Mouse (Mus musculus) forebrain, postnatal 0 days (tissue): Measurements from ENCODE around the gene Xntrpc. TPM values are rescaled to one million over a fixed set of nuclear protein-coding genes. Genes with fewer than 3 reads are reported as not detected.

Source experiments
- ATAC-seq: fragments of 200-750 bp; cut with Nextera tagmentation; 2 replicates; pipeline ENCODE4 v1.8.0; 2017; ENCODE audit warnings: mild to moderate bottlenecking, moderate library complexity
- DNase-seq: peaks from one replicate; pipeline ENCODE4 v3.0.0-alpha.2; 2015
- H3K27ac ChIP-seq: fragments of 300-500 bp; sonication (generic); 2 replicates; pipeline ENCODE4 v1.5.1; 2014; ENCODE audit warnings: low read depth, mild to moderate bottlenecking, antibody characterized with exemption, low read length, moderate library complexity, mixed read lengths
- H3K27me3 ChIP-seq: fragments of 300-500 bp; sonication (generic); 2 replicates; pipeline ENCODE4 v1.6.1; 2014; ENCODE audit warnings: mild to moderate bottlenecking, low read length, mixed read lengths; ENCODE audit not compliant: insufficient read depth
- H3K36me3 ChIP-seq: fragments of 300-500 bp; sonication (generic); 2 replicates; pipeline ENCODE4 v1.6.1; 2014; ENCODE audit warnings: mild to moderate bottlenecking, moderate library complexity; ENCODE audit not compliant: insufficient read depth
- H3K4me1 ChIP-seq: fragments of 300-500 bp; sonication (generic); 2 replicates; pipeline ENCODE4 v1.6.1; 2014; ENCODE audit warnings: antibody characterized with exemption; ENCODE audit not compliant: insufficient read depth
- H3K4me2 ChIP-seq: fragments of 300-500 bp; sonication (generic); 2 replicates; pipeline ENCODE4 v1.6.1; 2014; ENCODE audit warnings: low read depth, mild to moderate bottlenecking, moderate library complexity
- H3K4me3 ChIP-seq: fragments of 300-500 bp; sonication (generic); 2 replicates; pipeline ENCODE4 v1.5.1; 2014; ENCODE audit warnings: low read depth, low read length, mixed read lengths
- H3K9ac ChIP-seq: fragments of 300-500 bp; sonication (generic); 2 replicates; pipeline ENCODE4 v1.6.1; 2014; ENCODE audit warnings: mild to moderate bottlenecking
- H3K9me3 ChIP-seq: fragments of 300-500 bp; sonication (generic); 2 replicates; pipeline ENCODE4 v1.6.1; 2016; ENCODE audit warnings: low read length
- CTCF ChIP-seq: sonication (generic); IDR thresholded peaks from 2 replicates; pipeline ENCODE4 v1.5.1; 2016; ENCODE audit warnings: antibody characterized with exemption, control low read depth, low read depth
- WGBS: fragments of 180-500 bp; shearing (Covaris S2); extraction: QIAGEN DNeasy Blood & Tissue Kit; methylation state at CpG from one replicate; pipeline ENCODE4 v1.1.7; 2014; 5-methylcytosine and 5-hydroxymethylcytosine counted together
- polyA plus RNA-seq: library from polyadenylated mRNA; unstranded; fragments of >200 nt; fragmentation: Nextera tagmentation; extraction: Ambion mirVana; gene quantifications from 2 replicates; pipeline ENCODE4 v1.2.1, GENCODE M21; 2015
- total RNA-seq: library from RNA; depleted of rRNA; stranded (reverse); fragments of >200 nt; gene quantifications from 2 replicates; pipeline ENCODE4 v1.2.3, GENCODE M21; 2014

The Xntrpc gene
- total and polyA plus RNA-seq, 2 experiments from 2014 or later, result 0.58 to 1.3 TPM

DNA sequence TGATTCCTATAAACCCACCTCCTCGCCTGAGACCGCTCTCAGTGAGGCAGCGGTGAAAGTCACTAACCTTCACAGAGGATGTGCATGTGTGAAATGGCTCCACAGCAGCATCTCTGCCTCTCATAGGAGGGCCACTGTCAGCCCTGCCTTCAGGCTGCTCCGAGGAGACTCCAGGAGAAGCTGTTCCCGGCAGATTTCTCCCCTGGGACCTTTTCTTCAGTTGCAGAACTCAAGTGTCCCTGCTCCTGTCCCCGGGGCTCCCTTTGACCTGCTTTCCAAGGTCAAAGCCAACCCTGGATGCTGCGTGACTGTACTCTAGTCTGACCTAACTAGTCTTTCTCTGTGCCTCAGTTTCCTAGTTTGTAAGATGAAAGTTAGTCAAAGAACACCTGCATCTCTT, 43.7 kb downstream of the Xntrpc start, which contains the start of gene Art5:
TSS of gene Art5 (minus strand) at position 319 of the 400 bp plus-strand sequence.
- Histone ChIP-seq H3K27ac (no peak within 1 kb of the TSS), H3K9me3 (no peaks in the 10 kb centered on the region), H3K9ac (no peak within 1 kb of the TSS), H3K4me2 (no peak within 1 kb of the TSS), H3K36me3 (no peaks in the 10 kb centered on the region), H3K27me3 (no peaks in the 10 kb centered on the region), H3K4me3 (no peak within 1 kb of the TSS), H3K4me1 (no peaks in the 10 kb centered on the region)
- no peak for DNase-seq
- WGBS, result 79% methylated on average over 7 of the region's 7 CpGs
- no peak for ATAC-seq
- TF ChIP-seq CTCF, result no peak

DNA sequence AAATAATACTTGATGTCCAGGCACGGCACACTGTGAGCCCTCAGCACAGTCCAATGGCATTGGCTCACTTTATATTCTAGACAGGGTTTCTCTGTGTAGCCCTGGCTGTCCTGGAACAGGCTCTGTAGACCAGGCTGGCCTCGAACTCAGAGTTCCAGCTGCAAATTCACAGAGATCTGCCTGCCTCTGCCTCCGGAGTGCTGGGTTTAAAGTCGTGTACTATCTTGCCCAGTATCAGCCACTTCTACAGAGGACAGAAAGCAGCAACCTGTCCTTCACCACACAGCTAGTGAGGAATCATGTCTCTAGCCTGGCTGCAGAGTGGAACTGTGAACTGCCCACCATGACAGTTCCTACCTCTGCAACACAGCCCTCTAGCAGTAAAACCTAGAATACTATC, 44.2 kb downstream of the Xntrpc start:
- no peak overlapping the region for H3K9ac ChIP-seq
- no peak overlapping the region for H3K4me2 ChIP-seq
- H3K27me3 ChIP-seq, result no peaks in the 10 kb centered on the region
- DNase-seq (no peak), ATAC-seq (no peak)
- WGBS, result 87% methylated on average over 4 of the region's 4 CpGs
- no peak for TF ChIP-seq CTCF
- no peaks in the 10 kb centered on the region for H3K4me1 ChIP-seq
- no peaks in the 10 kb centered on the region for H3K36me3 ChIP-seq
- no peak overlapping the region for H3K4me3 ChIP-seq
- no peaks in the 10 kb centered on the region for H3K9me3 ChIP-seq
- no peak overlapping the region for H3K27ac ChIP-seq

DNA sequence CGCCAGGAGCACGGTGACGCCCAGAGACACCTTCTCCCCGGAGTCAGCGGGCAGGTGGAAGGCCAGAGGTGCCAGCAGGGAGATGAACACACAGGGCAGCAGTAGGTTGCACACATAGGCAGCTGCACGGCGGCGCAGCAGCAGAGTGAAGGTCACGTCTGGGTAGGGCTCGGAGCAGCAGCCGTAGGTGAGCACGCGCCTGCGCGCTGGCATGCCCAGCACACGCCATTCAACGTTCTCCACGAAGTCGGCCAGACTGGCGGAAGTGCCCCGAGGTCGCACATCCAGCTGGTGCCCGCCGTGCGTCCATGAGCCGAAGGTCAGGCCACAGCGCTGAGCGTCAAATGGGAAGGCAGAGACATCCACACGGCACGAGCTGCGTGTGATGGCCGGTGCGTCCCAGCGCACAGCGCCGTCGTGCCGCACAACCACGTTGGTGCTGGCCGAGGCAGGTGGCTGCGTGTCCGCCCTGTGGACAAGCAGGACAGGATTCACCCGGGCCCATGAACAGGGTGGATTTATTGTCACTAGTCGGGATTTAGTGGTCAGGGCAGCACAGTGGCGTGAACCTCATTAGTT, 47.7 kb downstream of the Xntrpc start:
- ATAC-seq, result no peak
- Histone ChIP-seq H3K27me3 (no peaks in the 10 kb centered on the region), H3K9me3 (no peaks in the 10 kb centered on the region), H3K4me3 (no peak overlapping the region), H3K4me1 (no peaks in the 10 kb centered on the region), H3K36me3 (0 out of 2 replicates have a peak, but pooled peaks cover under 1% of the 10 kb centered on the region), H3K27ac (no peak overlapping the region), H3K4me2 (no peak overlapping the region), H3K9ac (no peak overlapping the region)
- no peak for DNase-seq
- TF ChIP-seq CTCF, result no peak
- 89% methylated on average over 45 of the region's 45 CpGs for WGBS

DNA sequence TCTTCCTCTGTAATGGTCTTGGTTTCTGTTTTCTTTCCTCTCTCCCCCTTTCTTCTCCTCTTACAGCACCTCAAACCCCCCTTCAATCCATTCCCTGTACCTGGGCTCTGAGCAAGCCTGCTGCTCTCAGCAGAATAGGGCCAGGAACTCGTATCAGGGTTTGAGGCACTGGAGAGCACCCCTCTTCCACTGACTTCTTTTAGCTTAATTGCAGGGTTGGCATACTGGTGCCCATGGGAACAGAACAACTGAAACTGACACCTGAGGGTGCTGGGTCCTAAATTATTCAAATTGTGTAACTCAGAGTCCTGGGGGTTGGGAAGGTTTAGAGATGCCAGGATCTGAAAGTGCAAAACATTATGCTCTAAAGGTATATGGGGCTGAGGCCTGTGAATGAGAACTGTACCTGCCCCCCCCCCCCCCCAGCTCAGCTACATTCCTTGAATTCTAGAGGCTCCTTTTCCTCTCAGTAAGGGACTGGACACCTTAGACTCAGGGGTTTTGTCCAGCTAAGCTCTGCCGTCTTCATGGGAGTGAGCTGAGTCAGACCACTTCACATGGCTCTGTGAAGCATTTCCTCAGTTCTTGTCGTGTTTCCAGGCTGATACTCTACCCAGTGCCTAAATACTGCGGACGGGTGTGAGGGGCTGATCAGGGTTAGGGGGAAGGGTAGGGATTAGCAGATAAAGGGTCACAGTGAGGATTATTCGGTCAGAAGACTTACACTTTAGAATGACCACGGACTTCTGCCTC, 51.2 kb downstream of the Xntrpc start, which contains the start of gene Chrna10:
TSS of gene Chrna10 (minus strand) at position 250 of the 753 bp plus-strand sequence.
- Histone ChIP-seq H3K27me3 (no peaks in the 10 kb centered on the region), H3K27ac (no peak within 1 kb of the TSS), H3K9ac (no peak within 1 kb of the TSS), H3K36me3 (peaks cover 34% of the 10 kb centered on the region), H3K4me3 (no peak within 1 kb of the TSS), H3K4me2 (no peak within 1 kb of the TSS), H3K4me1 (no peaks in the 10 kb centered on the region), H3K9me3 (no peaks in the 10 kb centered on the region)
- DNase-seq, result no peak
- TF ChIP-seq CTCF, result no peak
- no peak for ATAC-seq
- WGBS, result 46% methylated on average over 7 of the region's 7 CpGs

DNA sequence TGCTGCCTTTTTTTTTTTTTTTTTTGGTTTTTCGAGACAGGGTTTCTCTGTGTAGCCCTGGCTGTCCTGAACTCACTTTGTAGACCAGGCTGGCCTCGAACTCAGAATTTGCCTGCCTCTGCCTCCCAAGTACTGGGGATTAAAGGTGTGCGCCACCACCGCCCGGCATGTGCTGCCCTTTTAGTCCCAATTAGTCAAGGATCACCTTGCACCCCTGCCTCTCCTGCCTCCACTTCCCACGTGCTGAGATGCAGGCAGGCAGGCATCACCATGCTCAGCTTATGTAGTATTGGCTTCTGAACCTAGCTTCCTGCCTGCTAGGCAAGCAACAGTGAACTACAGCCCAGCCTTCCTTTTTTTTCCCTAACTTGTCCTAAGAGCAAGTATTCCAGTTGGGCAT, 51.9 kb downstream of the Xntrpc start:
- no peak for TF ChIP-seq CTCF
- no peak overlapping the region for H3K27ac ChIP-seq
- DNase-seq (no peak), ATAC-seq (no peak)
- 74% methylated on average over 6 of the region's 6 CpGs for WGBS
- no peak overlapping the region for H3K4me2 ChIP-seq
- H3K4me3 ChIP-seq, result no peak overlapping the region
- H3K9me3 ChIP-seq, result no peaks in the 10 kb centered on the region
- H3K27me3 ChIP-seq, result no peaks in the 10 kb centered on the region
- no peaks in the 10 kb centered on the region for H3K4me1 ChIP-seq
- no peak overlapping the region for H3K9ac ChIP-seq
- peaks cover 40% of the 10 kb centered on the region for H3K36me3 ChIP-seq

DNA sequence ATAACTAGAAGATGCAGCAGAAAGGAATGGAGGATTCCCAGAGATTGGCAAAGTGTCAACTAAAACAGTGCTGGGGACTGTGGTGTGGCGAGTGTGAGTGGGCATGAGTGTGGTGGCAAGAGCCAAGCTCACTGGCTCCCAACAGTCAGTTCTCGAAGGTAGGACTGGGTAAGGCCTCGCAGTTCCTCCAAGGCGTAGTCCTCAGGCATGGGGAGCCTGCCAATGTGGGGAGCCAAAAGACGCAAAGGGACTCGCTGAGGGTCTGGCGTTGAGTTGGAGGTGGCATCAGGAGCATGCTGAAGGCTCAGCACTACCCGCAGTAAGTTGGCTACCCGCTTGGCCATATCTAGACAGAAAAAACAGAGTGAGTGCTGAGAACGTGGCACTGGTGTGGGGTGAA, 54.8 kb downstream of the Xntrpc start:
- DNase-seq (no peak), ATAC-seq (no peak)
- Histone ChIP-seq H3K9me3 (no peaks in the 10 kb centered on the region), H3K4me2 (no peak overlapping the region), H3K36me3 (peaks cover 70% of the 10 kb centered on the region), H3K9ac (no peak overlapping the region), H3K27ac (no peak overlapping the region), H3K4me3 (no peak overlapping the region), H3K27me3 (no peaks in the 10 kb centered on the region), H3K4me1 (no peaks in the 10 kb centered on the region)
- 92% methylated on average over 10 of the region's 10 CpGs for WGBS
- TF ChIP-seq CTCF, result no peak

DNA sequence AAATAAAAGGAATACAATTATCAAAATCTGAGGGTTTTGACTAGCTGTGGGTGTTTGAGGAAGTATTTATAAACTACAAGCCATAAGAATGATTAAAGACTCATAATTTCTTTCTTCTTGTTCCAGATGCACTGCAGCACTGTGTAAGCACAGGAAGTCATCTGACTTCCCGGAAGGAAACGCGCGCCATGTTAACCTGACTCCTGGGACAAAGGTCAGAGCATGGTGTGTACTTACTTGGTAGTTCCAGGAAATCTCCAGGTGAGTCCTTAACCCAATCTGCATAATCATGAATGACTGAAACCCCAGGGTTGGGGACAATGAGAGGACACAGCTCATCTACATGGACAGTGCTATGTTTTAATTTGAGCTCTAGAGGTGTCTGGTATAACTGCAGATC, 66.9 kb downstream of the Xntrpc start:
- Histone ChIP-seq H3K9me3 (no peaks in the 10 kb centered on the region), H3K4me2 (no peak overlapping the region), H3K27me3 (no peaks in the 10 kb centered on the region), H3K27ac (no peak overlapping the region), H3K4me1 (no peaks in the 10 kb centered on the region), H3K4me3 (no peak overlapping the region), H3K36me3 (peaks cover 60% of the 10 kb centered on the region), H3K9ac (no peak overlapping the region)
- DNase-seq (no peak), ATAC-seq (no peak)
- TF ChIP-seq CTCF, result no peak
- WGBS, result 94% methylated on average over 4 of the region's 4 CpGs
